Mouse (Mus musculus) left cerebral cortex, postnatal 10 days (tissue): ENCODE results near the gene Sh3bgrl. TPM values are rescaled to one million over a fixed set of nuclear protein-coding genes. Genes with fewer than 3 reads are reported as not detected.

Source experiments
- DNase-seq, 2 experiments: peaks; one replicate each; pipeline ENCODE4 v3.0.0; 2021 to 2022; ENCODE audit warnings: low spot score in 2 of 2, mixed read lengths in 1 of 2; ENCODE audit errors: extremely low spot score in 1 of 2
- intact Hi-C: fragments of 180-260 bp; cut with DNase I; formaldehyde crosslinking; loops from one replicate; pipeline ENCODE4 v1.15.1; 2025
- total RNA-seq, 2 experiments: library from RNA; stranded (reverse); gene quantifications; 2 replicates each; pipeline ENCODE4 v1.2.3; 2021

Gene Sh3bgrl
- total RNA-seq, 2 experiments from 2014 or later, result 90.1 to 101 TPM

DNA sequence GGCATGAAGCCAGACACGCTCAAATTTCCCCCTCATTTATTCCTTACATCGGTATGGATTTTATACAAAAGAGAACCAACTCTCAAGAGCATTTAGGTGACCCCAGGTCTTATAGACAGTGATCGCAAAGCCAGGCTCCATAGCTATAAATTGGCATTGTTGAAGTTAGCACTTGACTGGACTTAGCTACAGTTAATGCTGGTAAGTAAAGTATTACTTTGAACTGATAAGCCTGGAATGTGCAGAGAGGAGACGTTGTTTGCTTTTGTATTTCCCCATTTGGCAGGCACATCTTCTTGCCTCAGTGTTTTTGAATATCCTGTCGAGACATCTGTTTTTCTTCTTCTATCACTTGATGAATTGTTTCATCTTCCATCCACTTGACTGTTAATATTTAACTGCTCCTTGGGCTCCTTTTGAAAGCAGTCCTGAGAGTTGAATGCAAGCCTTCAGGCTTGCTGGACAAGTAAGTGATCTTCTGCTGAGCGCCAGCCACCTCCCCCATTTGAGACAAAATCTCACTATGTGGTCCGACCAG is 32.5 kb downstream of the Sh3bgrl start:
- no peak for DNase-seq
- intact Hi-C loops, result no loop called here

DNA sequence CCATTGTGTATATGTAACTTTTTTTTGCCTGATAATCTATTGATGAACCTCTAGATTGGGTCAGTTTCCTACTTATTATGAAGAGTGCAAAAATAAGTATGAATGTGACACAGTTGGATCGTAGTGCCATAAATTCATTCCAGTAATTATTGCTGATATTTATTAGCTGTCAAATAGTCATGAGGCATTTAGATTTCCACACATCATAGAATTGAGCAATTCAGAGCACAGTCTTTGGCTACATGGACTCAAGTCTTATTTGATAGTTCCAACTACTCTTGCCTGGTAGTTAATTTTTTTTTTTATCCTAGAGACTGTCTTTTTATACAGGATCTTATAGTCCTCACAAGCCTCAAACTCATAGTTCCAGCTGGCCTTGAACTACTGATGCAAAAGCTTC is 34.9 kb downstream of the Sh3bgrl start:
- DNase-seq, result no peak

DNA sequence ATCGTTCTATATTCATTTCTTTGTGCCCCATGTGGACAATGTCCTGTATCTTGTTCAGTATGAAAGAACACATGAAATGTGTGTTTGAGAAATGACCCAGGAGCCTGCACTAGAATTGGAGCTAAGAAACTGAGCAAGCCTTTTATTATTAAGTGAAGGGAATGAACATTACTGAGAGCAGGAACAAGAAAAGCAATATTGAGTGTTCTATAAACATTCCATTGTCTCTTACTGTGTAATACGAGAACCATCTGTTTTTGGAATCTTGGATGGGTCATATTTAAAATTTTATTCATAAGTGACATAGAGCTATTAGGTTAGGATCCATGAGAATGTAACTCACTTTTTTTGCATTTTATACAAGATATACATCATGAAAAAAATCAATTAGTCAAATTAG is 36.7 kb downstream of the Sh3bgrl start:
- no peak for DNase-seq
- intact Hi-C loops, result no loop called here

More for the DNA sequence above, 34.9 kb downstream of the Sh3bgrl start:
- intact Hi-C loops, result no loop called here

DNA sequence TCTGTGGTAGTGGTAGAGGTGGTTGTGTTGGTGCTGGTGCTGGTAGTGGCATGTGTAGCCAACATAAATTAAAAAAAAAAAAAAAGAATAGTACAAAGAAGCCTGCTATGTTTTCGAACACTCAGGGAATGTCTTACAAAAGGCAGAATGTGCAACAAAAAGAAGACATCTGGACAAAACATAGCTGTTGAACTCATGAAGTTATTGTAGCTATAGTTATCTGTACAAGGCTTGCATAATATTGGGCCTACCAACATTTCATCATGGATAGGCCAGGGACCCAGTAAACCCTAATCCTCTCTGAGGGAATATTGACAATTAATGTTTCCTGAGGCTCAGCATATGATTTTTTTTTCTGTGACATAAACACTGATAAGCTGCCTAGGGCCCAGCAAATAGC is 37.3 kb downstream of the Sh3bgrl start:
- no peak for DNase-seq
- intact Hi-C loops, result no loop called here

DNA sequence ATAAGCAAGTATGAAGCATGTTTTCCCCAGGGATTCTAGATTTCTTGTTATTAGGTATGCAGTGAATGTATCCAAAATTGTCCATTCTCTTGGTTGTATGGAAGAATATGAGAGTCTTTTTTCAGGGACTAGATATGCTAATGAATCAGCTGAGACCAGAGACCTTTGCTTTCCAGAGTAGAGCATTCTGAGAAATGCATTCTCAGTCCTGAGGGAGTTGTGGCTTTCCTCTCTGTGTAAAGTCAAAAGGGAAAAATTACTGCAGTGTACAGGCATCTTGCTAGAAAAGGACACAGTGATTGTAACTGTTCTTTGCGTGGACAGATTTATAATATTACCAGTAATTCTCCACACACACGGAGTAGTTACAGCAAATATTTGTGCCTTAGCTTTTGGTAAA is 38.3 kb downstream of the Sh3bgrl start:
- DNase-seq, result no peak
- intact Hi-C loops, result no loop called here

DNA sequence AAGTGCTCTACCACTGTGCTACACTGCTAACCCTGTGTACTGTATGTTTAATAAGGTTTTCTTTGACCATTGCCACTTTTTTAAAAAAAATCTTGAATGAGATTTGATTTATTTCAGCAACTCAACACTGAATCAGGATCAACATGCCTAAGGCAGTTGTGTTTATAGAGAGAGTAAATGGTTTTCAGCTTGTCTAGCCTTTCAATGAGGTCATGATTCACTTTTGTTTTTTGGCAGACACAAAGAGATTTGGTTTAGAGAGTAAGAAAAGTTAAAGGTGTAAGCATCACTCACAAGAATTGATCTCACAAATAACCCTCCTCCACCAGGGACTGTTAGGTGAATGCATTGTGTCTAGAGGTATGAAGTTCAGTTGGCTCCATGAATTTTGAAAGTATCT is 41.1 kb downstream of the Sh3bgrl start:
- intact Hi-C loops, result no loop called here

DNA sequence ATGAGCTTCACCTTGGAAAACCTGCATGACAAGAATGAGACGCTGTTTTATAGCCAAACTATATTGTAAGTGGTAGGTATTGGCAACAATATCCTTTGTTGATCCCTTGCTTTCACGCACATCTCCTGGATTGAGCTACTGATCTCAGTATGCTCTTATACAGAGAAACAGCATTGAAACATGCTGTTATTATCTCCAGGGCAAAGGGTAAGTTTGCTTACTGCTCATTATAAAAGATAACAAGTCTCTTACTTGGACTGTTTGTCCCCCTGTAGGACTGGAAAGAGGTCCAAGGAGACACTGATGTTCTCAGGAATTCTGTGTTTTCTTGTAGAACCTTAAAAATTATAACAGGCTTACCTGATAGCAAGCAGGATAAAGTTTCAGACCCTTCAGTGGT is 41.7 kb downstream of the Sh3bgrl start:
- no peak for DNase-seq
- intact Hi-C loops, result no loop called here

More for the DNA sequence above, 41.1 kb downstream of the Sh3bgrl start:
- DNase-seq, result no peak

DNA sequence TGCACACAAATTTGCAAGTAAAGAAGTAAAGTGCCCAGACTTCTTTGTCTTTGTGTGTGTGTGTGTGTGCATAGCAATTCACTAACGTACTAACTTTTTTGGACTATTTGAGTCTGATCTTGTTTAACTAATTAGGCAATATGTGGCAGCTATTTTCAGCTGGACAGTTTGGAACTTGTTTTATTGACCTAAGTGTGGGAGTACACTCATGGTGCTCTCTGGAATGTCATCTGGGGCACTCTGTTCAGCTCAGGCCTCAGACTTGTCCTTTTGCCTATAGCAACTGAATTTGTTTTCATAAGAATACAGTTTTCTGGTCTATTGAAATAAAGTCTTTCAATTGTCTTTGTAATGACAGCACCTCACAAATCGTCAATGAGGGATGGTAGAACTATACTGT is 42.1 kb downstream of the Sh3bgrl start:
- intact Hi-C loops, result no loop called here
- no peak for DNase-seq

DNA sequence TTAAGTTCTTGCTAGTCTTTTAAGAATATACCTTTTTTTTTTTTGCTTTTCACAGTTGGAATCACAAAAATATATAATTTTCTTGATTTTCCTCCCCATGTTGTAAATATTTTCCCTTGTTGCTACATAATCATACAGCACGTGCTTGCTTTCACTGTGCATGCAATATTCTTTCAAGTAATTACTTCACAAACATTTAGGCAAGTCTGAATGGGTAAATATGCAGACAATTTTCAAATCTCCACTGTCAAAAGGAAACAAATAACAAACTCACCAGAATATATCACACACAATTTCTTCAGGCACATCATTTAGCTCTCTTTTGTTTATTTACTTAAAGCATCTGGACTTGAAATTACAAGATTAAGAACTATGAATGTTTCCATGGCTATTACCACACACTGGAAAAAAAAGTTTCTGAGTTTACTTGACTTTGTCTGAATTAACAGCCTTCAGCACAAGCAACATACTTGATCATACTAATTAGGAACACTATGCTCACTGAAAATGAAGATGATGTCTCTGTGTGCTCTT is 46.2 kb downstream of the Sh3bgrl start:
- no peak for DNase-seq
- intact Hi-C loops, result no loop called here

DNA sequence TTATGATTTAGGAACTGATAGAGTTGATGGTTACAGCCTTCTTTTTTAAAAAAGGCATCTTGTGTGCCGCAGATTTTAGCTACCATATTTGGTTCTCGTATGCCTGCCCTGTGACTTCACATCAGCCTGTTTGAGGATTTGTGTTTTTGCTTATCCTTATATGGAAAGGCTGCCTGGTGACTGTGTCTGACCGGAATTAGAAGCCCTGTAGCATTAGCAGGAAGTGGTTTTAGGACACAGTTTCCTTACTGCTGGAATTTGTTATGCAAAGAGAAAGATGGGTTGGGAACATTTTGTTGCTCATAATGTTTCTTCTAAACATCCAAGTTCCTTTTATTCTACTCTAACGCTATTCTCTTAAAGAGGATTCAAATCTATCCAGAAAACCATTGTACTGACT is 47.1 kb downstream of the Sh3bgrl start:
- intact Hi-C loops, result no loop called here
- DNase-seq, result no peak

DNA sequence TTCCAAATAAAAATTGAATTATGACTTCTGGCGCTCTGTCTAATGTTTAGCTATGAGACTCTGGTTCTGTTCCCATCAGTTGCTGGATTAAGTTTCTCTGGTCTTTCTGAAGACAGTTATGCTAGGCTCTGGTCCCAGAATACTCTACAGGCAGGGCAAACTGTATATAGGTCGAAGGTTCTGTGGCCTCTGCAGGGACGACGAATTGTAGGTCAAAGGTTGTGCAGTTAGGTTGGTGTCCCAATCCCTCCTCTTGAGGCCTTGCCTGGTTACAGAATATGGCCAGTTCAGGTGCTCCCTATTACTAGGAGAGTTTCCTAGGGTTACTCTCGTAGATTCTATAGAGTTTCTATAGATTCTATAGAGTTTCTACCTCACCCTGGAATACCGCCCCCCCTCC is 50.6 kb downstream of the Sh3bgrl start:
- intact Hi-C loops, result no loop called here

DNA sequence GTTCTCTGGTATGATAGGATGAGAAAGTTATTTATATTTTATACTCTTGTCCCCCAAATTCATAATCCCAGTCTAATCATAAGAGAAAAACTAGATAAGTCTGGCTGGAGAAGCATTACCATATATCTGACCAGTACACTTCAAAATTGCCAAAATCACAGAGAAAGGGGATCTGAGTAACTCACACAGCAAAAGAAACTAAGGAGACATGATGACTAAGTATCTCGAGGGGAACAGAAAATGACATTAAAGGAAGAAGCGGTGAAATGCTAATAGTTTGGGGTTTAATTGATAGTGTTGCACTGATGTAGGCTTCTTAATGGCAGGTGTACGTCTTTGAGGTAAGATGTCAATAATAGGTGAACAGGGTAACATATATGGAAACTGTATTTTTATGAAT is 51.9 kb downstream of the Sh3bgrl start:
- intact Hi-C loops, result no loop called here
- no peak for DNase-seq

More for the DNA sequence above, 50.6 kb downstream of the Sh3bgrl start:
- no peak for DNase-seq

DNA sequence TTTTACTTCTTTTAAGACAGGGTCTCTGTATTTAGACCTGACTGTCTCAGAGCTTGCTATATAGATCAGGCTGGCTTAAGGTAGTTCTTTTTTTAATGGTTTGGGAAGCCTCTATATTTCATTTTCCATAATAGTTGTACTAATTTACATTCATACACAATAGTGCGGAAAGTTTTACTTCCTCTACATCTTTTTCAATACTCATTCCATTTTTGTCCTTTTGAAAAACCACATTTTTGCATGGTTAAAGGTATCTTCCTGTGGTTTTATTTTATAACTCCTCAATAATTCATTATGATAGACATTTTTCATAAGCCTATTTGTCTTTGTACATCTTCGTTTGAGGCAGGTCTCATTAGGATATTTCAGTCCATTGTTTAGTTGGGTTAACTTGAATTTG is 56.1 kb downstream of the Sh3bgrl start:
- no peak for DNase-seq
- intact Hi-C loops, result no loop called here

DNA sequence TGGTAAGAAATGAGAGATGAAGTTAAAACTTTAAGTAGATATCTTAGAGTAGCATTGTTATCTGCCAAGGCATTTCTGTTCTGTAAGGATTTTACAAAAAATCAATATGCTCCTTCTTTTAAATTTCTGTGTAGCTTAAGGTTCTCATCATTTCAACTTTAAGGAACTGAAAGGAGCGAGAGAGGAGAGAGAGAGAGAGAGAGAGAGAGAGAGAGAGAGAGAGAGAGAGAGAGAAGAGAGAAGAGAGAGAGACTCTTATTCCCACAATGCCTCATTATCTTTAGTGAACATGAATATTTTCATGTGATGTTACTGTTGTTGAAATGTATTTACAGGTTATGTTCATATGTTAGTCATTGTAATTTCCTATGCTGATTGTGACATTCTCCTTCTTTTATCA is 65.2 kb downstream of the Sh3bgrl start:
- DNase-seq, result no peak
- intact Hi-C loops, result no loop called here

DNA sequence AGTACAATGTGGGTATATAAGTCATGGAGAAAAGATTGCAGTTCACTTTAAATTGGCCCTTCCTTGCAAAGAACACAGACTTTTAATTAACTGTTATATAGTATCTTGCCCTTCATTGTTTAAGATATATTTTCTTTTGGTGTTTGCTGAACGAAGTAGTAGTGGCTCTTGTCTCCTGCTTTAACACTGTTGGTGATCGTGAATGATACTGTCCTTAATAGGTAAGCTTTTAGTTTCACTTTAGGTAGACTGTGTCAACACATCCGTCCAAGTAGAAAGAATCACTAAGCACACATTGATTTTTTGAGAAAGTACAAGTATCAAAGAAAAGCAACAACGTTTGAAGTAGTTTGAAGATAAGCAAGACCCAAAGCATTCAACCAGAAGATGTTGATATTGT is 65.7 kb downstream of the Sh3bgrl start:
- no peak for DNase-seq
- intact Hi-C loops, result no loop called here

DNA sequence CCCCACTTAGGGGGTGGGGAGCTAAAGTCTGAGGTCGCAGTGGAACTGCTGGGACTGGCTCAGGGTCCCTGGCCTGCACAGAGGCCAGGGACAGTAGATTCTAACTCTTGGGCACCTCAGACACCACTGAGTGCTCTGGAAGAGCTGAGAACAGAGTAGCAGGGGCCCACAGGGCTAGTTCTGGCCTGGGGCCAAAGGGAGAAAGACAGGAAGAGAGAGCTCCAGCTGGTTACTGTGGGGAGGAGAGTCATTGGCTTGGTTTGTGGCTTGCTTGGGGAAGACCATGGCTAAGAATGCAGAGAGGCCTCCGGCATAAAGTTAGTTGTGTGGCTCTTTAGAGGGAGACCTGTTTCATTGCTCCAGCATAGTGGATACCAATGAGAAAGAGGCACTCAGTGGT is 79.9 kb downstream of the Sh3bgrl start:
- DNase-seq, result peak in 1 of 2 experiments; percentile 28
- intact Hi-C loops, result no loop called here

DNA sequence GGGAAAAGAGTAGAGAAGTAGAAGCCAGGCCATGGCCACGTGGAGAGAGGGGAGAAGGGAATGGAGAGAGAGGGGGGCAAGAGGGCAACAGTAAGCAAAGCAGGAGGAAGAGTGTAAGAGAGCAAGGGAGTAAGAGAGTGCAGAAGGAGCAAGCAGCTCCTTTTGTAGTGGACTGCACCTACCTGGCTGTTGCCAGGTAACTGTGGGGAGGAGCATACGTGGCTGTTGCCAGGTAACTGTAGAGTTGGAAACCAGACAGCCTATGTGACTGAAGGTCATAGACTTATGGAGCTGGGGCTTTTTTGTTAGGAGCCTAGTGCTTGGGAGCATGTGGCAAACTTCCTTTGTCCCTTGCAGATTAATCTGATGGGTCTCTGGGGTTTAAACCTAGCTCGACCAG is 80.3 kb downstream of the Sh3bgrl start:
- intact Hi-C loops, result no loop called here
- no peak for DNase-seq

DNA sequence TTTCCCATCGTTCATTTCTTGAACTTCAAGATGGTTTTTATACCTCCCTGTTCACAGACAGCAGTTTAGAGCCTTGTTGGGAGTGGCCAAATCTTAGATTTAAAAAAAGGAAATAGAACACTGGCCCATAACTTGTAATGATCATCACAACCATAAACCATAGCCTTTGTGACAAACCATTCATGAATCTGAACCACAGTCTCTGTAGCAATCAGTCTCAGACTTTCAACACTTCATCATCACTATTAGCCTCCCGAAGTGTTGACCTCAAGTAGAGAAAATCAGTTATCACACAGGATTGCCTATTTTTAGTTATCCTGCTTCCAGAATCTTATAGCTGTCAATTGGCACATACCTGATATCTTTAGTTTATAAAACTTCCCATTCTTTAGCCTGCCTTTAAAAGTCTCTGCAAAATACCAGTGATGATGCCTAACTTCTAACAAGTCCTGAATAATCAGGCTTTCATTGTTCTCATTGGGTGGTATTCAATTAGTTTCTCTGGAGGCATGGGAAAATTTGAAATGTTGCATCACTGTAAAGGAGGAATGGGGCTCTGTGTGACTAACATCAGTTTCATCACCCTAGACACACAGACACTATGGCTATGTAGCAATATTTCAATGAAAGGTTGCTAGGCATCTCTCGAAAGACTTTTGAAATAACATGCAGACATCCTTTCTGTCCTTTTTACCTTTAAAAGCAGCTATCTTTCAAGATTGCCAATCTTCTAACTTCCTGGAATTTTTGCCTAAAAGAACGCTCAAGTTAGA is 89.7 kb downstream of the Sh3bgrl start:
- DNase-seq, result no peak
- intact Hi-C loops, result no loop called here

DNA sequence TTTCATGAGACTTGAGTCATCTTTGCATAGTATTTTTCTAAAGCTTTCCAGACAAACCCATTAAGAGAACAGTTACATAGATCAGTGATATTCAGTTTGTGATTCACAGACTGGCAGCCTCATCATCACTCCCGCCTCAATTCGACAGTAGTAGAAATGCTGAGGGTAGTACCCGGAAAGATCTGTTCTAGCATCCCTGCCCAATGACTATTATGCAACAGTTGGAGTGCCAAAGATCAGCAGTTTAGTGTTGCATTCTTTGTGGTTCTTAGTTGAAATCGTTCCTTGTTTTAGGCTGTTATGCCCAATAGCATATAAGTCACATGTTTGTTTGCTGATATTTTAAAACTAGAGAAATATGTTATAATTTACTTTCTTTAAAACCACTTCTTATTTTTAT is 94.4 kb downstream of the Sh3bgrl start:
- intact Hi-C loops, result no loop called here

DNA sequence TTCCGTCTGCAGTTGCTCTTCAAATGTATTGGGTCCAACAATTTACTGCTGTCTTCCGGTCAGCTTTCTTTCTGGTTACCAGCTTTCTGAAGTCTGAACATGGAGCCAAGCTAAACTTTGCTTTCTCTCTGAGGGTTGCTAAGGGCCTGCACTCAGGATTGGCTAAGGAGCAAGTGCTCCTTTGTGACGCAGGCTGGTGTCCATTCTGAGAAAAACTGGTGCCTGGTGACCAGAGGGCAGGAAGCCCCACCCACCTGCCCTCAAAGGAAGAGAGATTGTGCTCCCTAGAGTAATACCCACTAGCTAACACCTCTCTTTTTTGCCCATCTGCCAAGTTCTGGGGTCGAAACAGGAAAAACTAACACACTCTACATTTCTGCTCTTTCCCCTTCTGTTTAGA is 95.8 kb downstream of the Sh3bgrl start:
- intact Hi-C loops, result no loop called here
- peak in 1 of 2 experiments; percentile 36 for DNase-seq

More for the DNA sequence above, 94.4 kb downstream of the Sh3bgrl start:
- DNase-seq, result no peak
